Mouse (Mus musculus): ENCODE measurements around the gene Tiam1.

GRCm38 (mm10) chr16:89777450-89777849 is 366.1 kb downstream of the Tiam1 start:
- TF ChIP-seq CTCF (IDR thresholded peaks at IDR 0.05; ENCODE audit: borderline replicate concordance, extremely low read depth, insufficient read depth, insufficient read length) (no peak), POLR2A (IDR thresholded peaks at IDR 0.05; ENCODE audit: borderline replicate concordance, extremely low read depth, insufficient read depth, insufficient read length, poor library complexity, severe bottlenecking) (no peak)

Measured in brain, embryonic 14.5 days (tissue).